In genomic region chr7:123322452-123323121, GRCm38 (mm10) we compare ENCODE assay signal across 10 mouse cellular contexts. TPM values are rescaled to one million over a fixed set of nuclear protein-coding genes. Genes with fewer than 3 reads are reported as not detected.
A peak's percentile ranks its signal among the peaks of the same experiment; 100 is the strongest.
DNase-seq lines count a peak whose midpoint lies in the region; ATAC-seq and TF ChIP-seq lines count a peak whose summit lies in the region.
"Had no signal": no experiment of that assay in that cellular context is flagged by ENCODE, and none has a peak within 500 bp of the region (broad histone marks: within the 10 kb centered on the region; RNA-seq: fewer than 3 reads in every experiment).

No protein-coding gene starts in this region.

- TF ChIP-seq POLR2A in CH12.LX (IDR thresholded peaks at IDR 0.05; ENCODE audit: low read depth, low read length), result no peak

- no peak for TF ChIP-seq CTCF in CH12.LX (conservative IDR thresholded peaks at IDR 0.05 in 1 of 2, IDR thresholded peaks at IDR 0.05 in 1 of 2; ENCODE audit: low read depth in 2 of 2, low read length in 2 of 2)
- no peak for TF ChIP-seq CTCF in liver, postnatal 0 days (IDR thresholded peaks at IDR 0.05; ENCODE audit: low read depth)

- 45% methylated on average over 13 of the region's 13 CpGs for WGBS in liver, postnatal 0 days (ENCODE audit: insufficient replicate concordance)
- WGBS in forebrain, embryonic 10.5 days, result 90% methylated on average over 13 of the region's 13 CpGs

- no peak overlapping the region for H3K4me3 ChIP-seq in CH12.LX (replicated peaks in 1 of 3; ENCODE audit: low read depth in 2 of 3, low read length in 2 of 3, poor library complexity in 1 of 3)
- H3K4me3 ChIP-seq in liver, postnatal 0 days (ENCODE audit: low read depth, low read length), result no peak overlapping the region
- H3K4me3 ChIP-seq in forebrain, embryonic 10.5 days, result no peak overlapping the region
- H3K4me3 ChIP-seq: left cerebral cortex, adult 2 months had no signal

- peak; percentile 63 for DNase-seq in CH12.LX (ENCODE audit: extremely low read depth)
- DNase-seq in liver, postnatal 0 days, result peak; percentile 33
- DNase-seq in natural killer cell, adult 2 months (ENCODE audit: low spot score in 2 of 2), result peak; percentile 19 to 25
- no peak for DNase-seq in forebrain, embryonic 10.5 days (ENCODE audit: extremely low spot score, low spot score)
- no peak for DNase-seq in yolk sac, embryonic 10.5 days (ENCODE audit: low spot score)
- DNase-seq in cerebellum, postnatal 36 days, result no peak
- no peak for DNase-seq in frontal cortex, postnatal 25 days (ENCODE audit: low spot score in 2 of 2)
- DNase-seq: cerebellum, adult 18-20 months had no signal

- H3K79me2 ChIP-seq in CH12.LX (replicated peaks; ENCODE audit: control insufficient read depth, extremely low read depth, insufficient read depth, poor library complexity, severe bottlenecking), result no peaks in the 10 kb centered on the region

- H3K4me2 ChIP-seq in CH12.LX (ENCODE audit: insufficient read depth, low read depth, poor library complexity, severe bottlenecking), result no peak overlapping the region
- no peak overlapping the region for H3K4me2 ChIP-seq in liver, postnatal 0 days (ENCODE audit: low read depth, low read length)

- dilution Hi-C loops in CH12.LX (cut with MboI; ENCODE audit: extremely low pct_ligation_motif_present, extremely low pct_unique_long_range_greater_than_20kb, low sequenced_read_pairs), result no loop called here

- no peak overlapping the region for H3K9ac ChIP-seq in CH12.LX (ENCODE audit: insufficient read depth, low read depth)
- no peak overlapping the region for H3K9ac ChIP-seq in liver, postnatal 0 days (replicated peaks)

- no peak for TF ChIP-seq RAD21 in CH12.LX (IDR thresholded peaks at IDR 0.05; ENCODE audit: low read depth, low read length)

- no peak for TF ChIP-seq EP300 in CH12.LX (IDR thresholded peaks at IDR 0.05; ENCODE audit: low read length)
- TF ChIP-seq EP300 in liver, postnatal 0 days (IDR thresholded peaks at IDR 0.05; ENCODE audit: low read depth), result no peak

- peaks cover 63 to 92% of the 10 kb centered on the region in 2 experiments for H3K36me3 ChIP-seq in CH12.LX (replicated peaks in 1 of 2; ENCODE audit: control insufficient read depth in 1 of 2, insufficient read depth in 1 of 2, low read length in 1 of 2)
- H3K36me3 ChIP-seq in liver, postnatal 0 days (replicated peaks; ENCODE audit: insufficient read depth, low read length), result peaks cover 76% of the 10 kb centered on the region
- peaks cover 94% of the 10 kb centered on the region for H3K36me3 ChIP-seq in forebrain, embryonic 10.5 days (replicated peaks)

- no peaks in the 10 kb centered on the region for H3K27me3 ChIP-seq in CH12.LX (replicated peaks)
- no peaks in the 10 kb centered on the region for H3K27me3 ChIP-seq in liver, postnatal 0 days (ENCODE audit: insufficient read depth, low read length)
- H3K27me3 ChIP-seq in forebrain, embryonic 10.5 days (ENCODE audit: poor library complexity, severe bottlenecking), result no peaks in the 10 kb centered on the region

- no peaks in the 10 kb centered on the region for H3K9me3 ChIP-seq in CH12.LX (replicated peaks; ENCODE audit: low read length)
- H3K9me3 ChIP-seq in liver, postnatal 0 days (ENCODE audit: low read length), result no peaks in the 10 kb centered on the region
- no peaks in the 10 kb centered on the region for H3K9me3 ChIP-seq in forebrain, embryonic 10.5 days

- peak overlapping the region; percentile 13; the same call in 1 of the 2 replicates for H3K27ac ChIP-seq in CH12.LX (ENCODE audit: insufficient read depth, low read depth)
- no peak overlapping the region for H3K27ac ChIP-seq in liver, postnatal 0 days (ENCODE audit: low read depth)
- H3K27ac ChIP-seq in forebrain, embryonic 10.5 days, result no peak overlapping the region
- H3K27ac ChIP-seq: left cerebral cortex, adult 2 months had no signal

- in situ Hi-C loops in CH12.LX (cut with MboI; ENCODE audit: low pct_ligation_motif_present, low pct_unique_long_range_greater_than_20kb, low sequenced_read_pairs), result no loop called here

- peaks cover 11 to 58% of the 10 kb centered on the region in 2 experiments for H3K4me1 ChIP-seq in CH12.LX (ENCODE audit: control insufficient read depth in 1 of 2, insufficient read depth in 2 of 2)
- H3K4me1 ChIP-seq in liver, postnatal 0 days (ENCODE audit: insufficient read depth), result no peaks in the 10 kb centered on the region
- peaks cover 9% of the 10 kb centered on the region; the same call in 1 of the 2 replicates for H3K4me1 ChIP-seq in forebrain, embryonic 10.5 days

- peak; percentile 96 for ATAC-seq in common myeloid progenitor, adult 5-6 weeks (replicated peaks; ENCODE audit: low read depth, poor library complexity, severe bottlenecking)
- ATAC-seq in liver, postnatal 0 days, result peak; percentile 58

TF ChIP-seq in CH12.LX, 34 proteins besides CTCF, POLR2A, EP300 and RAD21:
- TF ChIP-seq ETS1 (conservative IDR thresholded peaks at IDR 0.05; ENCODE audit: low read depth, low read length) (peak; percentile 32; the same call in 1 of the 2 replicates), MEF2A (IDR thresholded peaks at IDR 0.05; ENCODE audit: borderline replicate concordance, low read depth, low read length) (no peak)

RNA-seq across cellular contexts. Expression of gene Lcmt1, which starts 47.0 kb away (rescaled TPM):
- total RNA-seq in CH12.LX (2012; rRNA removed), result 26.4 and 27.6 TPM in 2 replicates
- total RNA-seq in CH12.LX (2014; rRNA removed), result 34.8 and 38.0 TPM in 2 replicates
- polyA plus RNA-seq in CH12.LX (2012; ENCODE audit: insufficient read length, low read depth), result 26.4 and 28.6 TPM in 2 replicates
- total RNA-seq in common myeloid progenitor, adult 5-6 weeks (2017), result 36.4 and 45.7 TPM in 2 replicates
- polyA plus RNA-seq in liver, postnatal 0 days (2015; fragmentation: Nextera tagmentation; extraction: Ambion mirVana), result 10.8 and 12.2 TPM in 2 replicates
- 52.0 and 54.6 TPM in 2 replicates for polyA plus RNA-seq in forebrain, embryonic 10.5 days (2016; fragmentation: Nextera tagmentation; extraction: Ambion mirVana)

RNA-seq across cellular contexts. Expression of gene Arhgap17, which starts 47.1 kb away (rescaled TPM):
- total RNA-seq in CH12.LX (2012; rRNA removed) (5.8 and 6.7 TPM in 2 replicates), CH12.LX (2014; rRNA removed) (6.3 and 7.4 TPM in 2 replicates)
- polyA plus RNA-seq in CH12.LX (2012; ENCODE audit: insufficient read length, low read depth), result 43.7 and 56.1 TPM in 2 replicates
- 22.2 and 43.3 TPM in 2 replicates for total RNA-seq in common myeloid progenitor, adult 5-6 weeks (2017)
- 6.0 and 6.8 TPM in 2 replicates for polyA plus RNA-seq in liver, postnatal 0 days (2015; fragmentation: Nextera tagmentation; extraction: Ambion mirVana)
- 27.5 and 27.7 TPM in 2 replicates for polyA plus RNA-seq in forebrain, embryonic 10.5 days (2016; fragmentation: Nextera tagmentation; extraction: Ambion mirVana)

Comparison
In these comparisons a context has a peak if more than half of its experiments do, and no peak if none do; other contexts are left out.
1. DNase-seq: peak in CH12.LX (single experiment), liver, postnatal 0 days (single experiment) and natural killer cell, adult 2 months (2 of 2); none in forebrain, embryonic 10.5 days (single experiment), yolk sac, embryonic 10.5 days (single experiment), cerebellum, postnatal 36 days (0 of 2) and frontal cortex, postnatal 25 days (0 of 2).